Mouse (Mus musculus) lung, postnatal 14 days (tissue): Measurements from ENCODE around the gene Tmem200b.

Experiments
- DNase-seq: peaks from one replicate; pipeline ENCODE4 v3.0.0; 2021

The Tmem200b gene

DNA sequence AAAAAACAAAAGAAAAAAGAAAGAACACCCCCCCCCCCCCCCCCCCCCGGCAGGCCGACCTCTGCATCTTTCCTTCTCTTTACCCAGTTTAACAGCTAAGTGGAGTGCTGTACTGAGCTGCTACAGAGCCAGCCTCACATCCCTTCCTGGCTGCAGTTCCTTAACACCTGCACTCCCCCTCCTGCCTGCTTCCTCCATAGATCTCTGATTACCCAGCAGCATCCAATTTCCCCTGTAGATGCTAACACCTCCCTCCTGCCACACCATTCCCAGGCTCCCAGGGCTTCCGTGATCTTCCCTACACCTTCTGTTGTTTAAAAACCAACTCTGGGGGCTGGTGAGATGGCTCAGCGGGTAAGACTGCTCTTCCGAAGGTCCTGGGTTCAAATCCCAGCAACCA lies 10.1 kb upstream of the Tmem200b start:
- no peak for DNase-seq

- peak; percentile 49 for DNase-seq
Measured at GRCm38 (mm10) chr4:131913526-131913925, 8.0 kb upstream of the Tmem200b start.

GRCm38 (mm10) chr4:131914046-131914643 lies 7.4 kb upstream of the Tmem200b start:
- DNase-seq = no peak

DNA sequence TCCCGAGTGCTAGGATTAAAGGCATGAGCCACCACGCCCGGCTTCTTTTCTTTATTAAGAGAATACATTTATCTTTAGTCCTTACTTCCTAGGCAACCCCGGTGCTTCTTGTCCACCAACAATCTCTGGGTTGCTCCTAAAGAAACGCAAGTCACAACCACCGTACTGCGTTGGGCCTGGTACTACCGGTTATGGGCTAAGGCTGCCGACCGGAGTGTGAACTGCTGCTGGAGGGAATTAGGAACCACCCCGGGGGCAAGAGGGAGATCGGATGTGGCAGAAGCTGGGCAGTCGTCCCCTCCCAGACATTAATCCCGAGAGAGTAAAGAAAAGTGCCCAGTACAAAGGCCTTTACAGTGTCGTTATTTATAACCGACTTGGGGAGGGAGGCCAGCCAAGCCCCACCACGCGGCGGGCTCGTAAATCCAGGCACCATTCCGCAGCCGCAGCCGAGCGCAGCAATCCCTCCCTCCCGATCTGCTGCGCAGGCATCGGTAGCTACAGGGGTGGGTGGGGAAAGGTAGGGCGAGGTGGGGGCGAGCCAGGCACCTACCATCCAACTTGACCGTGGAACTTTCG lies 6.6 kb upstream of the Tmem200b start:
- DNase-seq = no peak

DNA sequence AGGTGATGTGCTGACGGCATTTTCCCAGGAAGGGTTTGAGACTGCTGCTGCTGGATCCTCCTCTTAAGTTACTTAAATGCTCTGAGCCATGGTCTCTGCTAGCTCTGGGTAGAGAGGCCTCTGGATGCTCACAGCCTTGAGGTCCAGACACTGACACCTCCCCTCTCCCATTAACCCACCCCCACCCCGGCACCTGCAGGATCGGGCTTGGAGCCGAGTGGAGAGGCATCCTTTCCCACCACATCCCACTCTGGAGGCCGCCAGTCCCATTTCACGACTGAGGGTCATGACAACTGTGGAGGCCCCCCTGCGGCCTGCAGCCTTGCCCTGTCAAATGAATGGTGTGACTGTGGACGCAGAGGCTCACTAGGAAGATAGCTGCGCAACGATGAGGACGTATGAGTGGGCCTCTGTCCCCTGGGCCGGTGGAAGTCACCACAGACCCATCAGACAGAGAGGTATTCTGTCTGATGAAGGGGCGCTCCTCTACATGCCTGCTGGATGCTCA lies 5.7 kb upstream of the Tmem200b start:
- DNase-seq = no peak

GRCm38 (mm10) chr4:131916425-131916824 lies 5.1 kb upstream of the Tmem200b start:
- peak; percentile 85 for DNase-seq

GRCm38 (mm10) chr4:131917010-131917555 lies 4.5 kb upstream of the Tmem200b start:
- no peak for DNase-seq

DNA sequence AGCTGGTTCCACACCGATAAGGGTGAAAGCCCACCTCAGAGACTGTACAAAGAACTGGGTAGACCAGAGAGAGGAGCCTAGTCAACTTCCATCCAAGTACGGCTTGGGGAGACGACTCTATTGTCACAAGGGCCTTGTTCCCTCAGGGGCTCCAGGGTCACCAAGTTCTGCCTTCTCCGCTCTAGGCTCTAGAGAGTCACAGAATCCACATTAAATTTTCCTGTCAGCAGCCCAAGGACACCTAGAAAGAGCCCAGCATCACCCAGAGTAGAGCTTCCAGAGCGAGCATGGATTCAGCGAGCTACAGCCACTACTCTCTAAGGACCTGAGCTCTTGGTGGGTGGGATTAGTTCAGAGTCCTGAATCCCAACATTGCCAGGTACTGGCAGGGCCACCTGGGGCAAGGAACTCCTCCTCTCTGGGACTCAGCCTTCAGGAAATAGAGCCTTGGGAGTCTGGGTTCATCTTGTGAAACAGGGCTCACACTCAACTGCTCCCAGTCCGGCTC lies 3.5 kb upstream of the Tmem200b start:
- DNase-seq = no peak

DNA sequence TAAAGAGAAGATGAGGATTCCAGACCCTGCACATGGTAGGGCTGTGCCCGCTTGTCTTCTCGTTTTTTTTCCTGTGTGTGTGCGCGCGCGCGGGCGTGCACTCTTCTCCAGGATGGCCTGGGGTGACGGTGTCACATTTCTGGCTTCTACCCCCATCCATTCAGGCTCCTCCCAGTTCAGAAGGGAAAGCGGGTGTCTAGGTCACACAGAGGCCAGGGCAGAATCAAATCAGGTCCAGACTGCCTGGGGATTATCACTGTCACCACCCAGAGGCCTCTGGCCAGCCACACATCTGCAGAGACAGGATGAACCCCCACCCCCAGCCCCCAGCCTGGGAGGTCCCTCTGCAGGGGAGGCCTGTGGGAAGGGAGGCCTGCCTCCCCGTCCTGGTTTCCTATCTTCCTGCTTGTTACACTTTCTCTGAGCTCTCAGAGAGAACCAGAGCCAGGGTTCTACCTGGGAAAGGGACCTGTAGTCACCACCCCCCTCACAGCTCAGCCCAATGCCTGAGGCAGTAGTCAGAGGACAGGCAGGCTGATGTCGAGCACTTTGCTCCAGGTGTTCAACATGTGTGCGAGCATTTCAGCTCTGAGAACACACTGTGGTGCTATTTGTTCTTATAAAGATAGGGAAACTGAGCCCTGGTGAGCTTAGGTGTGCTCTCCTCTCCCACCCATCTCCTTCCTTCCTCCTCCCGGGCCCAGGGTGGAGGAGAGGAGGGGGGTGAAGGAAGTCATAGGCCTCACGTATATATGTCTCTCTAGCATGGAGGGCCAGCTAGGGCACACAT lies 2.7 kb upstream of the Tmem200b start:
- DNase-seq = no peak

DNA sequence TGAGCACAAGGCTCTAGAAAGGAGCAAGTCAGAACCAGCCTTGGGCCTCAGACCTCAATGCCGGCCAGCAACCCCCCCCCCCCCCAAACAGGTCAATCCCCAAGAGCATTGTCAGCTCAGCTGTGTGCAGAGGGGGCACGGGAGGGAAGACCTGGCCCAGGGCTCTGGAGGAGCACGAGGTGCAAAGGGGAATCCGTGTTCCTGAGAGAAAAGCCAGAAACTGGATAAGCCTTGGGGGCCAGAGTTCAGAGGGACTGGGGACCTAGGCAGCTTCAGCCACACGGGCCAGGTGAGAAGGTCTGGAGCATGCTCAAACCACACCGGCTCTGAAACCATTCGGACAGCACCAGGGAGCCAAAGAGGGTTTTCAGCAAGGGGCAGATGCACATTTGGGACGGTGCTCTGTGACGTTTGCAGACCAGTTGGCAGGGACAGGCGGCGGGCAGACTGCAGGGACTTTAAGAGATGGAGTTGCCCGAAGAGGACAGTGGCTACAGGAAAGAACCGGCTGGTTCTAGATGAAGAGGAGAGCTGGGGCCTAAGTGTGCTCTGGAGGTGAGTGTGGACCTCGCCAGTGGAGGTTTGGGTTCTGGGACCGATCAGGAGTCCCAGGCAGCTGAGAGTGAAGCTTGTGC lies 1.9 kb upstream of the Tmem200b start:
- DNase-seq = no peak

GRCm38 (mm10) chr4:131920141-131920594 lies 1.4 kb upstream of the Tmem200b start:
- peak; percentile 66 for DNase-seq

GRCm38 (mm10) chr4:131920595-131921351 lies 798 bp upstream of the Tmem200b start:
- peak; percentile 61 for DNase-seq

DNA sequence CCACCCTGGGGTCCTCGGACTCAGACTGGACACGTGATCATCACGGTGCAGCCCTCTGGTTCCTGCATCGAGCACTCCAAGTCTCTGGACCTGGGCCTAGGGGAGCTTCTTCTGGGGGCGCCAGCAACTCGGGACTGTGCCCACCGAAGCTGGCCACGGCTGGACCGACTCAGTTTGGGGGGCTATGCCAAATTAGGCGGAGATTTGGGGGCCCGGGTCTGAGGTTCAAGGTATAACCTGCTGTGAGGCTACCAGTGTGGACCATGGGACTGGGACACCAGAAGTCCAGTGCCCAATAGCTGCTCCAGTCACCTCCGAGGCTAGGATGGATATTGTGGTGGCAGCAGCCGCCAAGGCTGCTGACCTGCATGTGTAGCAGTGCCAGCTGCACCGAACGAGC lies 833 bp downstream of the Tmem200b start:
- no peak for DNase-seq

DNA sequence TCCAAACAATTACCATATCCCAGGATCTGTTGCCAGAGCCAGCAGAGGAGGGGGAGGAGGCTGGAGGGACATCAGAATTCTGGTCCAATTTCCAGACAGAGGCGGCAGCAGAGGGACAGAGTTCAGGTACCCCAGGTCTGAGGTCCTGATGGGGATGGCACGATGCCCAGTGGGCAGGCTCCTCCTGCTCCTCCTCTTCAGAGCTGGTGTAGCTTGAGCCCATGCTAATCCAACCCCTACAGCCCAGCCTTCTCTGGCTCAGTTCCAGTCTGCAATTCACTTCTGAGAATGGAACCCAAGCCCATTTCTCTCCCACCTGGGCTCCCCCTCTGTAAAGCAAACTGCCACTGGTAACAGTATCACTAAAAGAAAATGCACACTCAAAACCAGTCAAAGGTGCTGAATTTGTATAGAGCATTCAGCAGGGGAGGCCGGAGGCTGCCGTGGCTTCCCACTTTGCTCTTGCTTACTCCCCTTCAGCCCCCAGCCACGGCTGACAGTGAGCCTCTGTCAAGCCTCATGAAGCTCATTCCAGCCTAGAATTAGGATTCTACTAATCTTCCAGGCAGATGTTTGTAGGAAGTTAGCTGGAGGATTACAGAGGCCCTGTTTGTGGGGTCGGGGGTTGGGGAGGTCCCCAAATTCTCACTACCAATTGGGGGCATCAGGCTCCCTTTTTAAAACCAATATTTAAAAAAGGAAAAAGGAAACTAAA lies 2.7 kb downstream of the Tmem200b start:
- DNase-seq = peak; percentile 34

DNA sequence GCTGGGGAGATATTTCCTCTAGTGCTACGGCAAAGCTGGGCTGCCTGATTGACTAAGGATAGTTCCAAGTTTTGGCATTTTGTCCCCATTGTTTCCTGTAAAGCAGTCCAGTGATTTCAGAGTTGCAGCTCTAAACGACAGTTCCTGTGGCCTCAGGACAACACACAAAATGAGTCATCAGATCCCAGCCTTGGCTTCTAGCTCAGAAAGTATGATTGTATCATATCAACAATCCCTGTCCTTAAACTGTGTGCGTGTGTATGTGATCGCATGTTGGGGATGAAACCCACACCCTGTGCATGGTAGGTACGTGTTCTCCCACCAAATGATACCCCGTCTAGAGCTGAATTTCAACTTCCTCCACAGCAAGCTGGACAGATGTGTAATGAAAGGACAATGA lies 7.6 kb downstream of the Tmem200b start:
- DNase-seq = no peak

DNA sequence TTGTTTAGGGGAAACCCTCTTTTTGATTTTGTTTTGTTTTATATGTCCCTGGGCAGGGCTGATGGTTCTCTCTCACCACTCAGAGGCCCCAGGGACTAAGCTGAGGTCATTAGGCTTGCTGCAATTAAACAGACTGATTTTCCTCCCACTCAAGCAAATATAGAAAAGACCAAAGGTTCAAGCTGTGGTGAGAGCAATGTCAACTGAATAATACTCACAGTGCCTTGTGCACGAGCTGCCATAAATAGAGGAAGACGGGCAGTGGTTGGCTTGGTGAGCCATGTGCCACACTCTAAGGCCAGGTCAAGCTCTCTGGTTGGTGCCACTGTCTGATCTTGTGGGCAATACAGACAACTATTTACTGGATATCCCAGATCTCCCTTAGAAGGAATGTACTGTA lies 17.9 kb downstream of the Tmem200b start:
- no peak for DNase-seq

GRCm38 (mm10) chr4:131940846-131941245 lies 19.3 kb downstream of the Tmem200b start:
- DNase-seq = no peak

GRCm38 (mm10) chr4:131947848-131948247 lies 26.3 kb downstream of the Tmem200b start:
- no peak for DNase-seq

GRCm38 (mm10) chr4:131949903-131950302 lies 28.3 kb downstream of the Tmem200b start:
- no peak for DNase-seq

GRCm38 (mm10) chr4:131950657-131951056 lies 29.1 kb downstream of the Tmem200b start:
- no peak for DNase-seq

GRCm38 (mm10) chr4:131957161-131957560 lies 35.6 kb downstream of the Tmem200b start:
- DNase-seq = no peak
